Mouse (Mus musculus) neural tube, embryonic 13.5 days (tissue): ENCODE results near the gene Ralgps1. TPM values are rescaled to one million over a fixed set of nuclear protein-coding genes. Genes with fewer than 3 reads are reported as not detected.

ENCODE experiments used
- ATAC-seq: fragments of 200-750 bp; cut with Nextera tagmentation; 2 replicates; pipeline ENCODE4 v1.8.0; 2017; ENCODE audit warnings: low read depth, mild to moderate bottlenecking, moderate TSS enrichment, moderate library complexity
- H3K27ac ChIP-seq: fragments of 300-500 bp; sonication (generic); replicated peaks from 2 replicates; pipeline ENCODE4 v1.5.1; 2015; ENCODE audit warnings: moderate library complexity, mild to moderate bottlenecking, inconsistent platforms
- H3K27me3 ChIP-seq: fragments of 300-500 bp; sonication (generic); 2 replicates; pipeline ENCODE4 v1.6.1; 2015; ENCODE audit warnings: mild to moderate bottlenecking, inconsistent platforms
- H3K36me3 ChIP-seq: fragments of 300-500 bp; sonication (generic); 2 replicates; pipeline ENCODE4 v1.6.1; 2015; ENCODE audit warnings: mild to moderate bottlenecking, inconsistent platforms
- H3K4me1 ChIP-seq: fragments of 300-500 bp; sonication (generic); replicated peaks from 2 replicates; pipeline ENCODE4 v1.6.1; 2015; ENCODE audit warnings: inconsistent platforms
- H3K4me2 ChIP-seq: fragments of 300-500 bp; sonication (generic); 2 replicates; pipeline ENCODE4 v1.6.1; 2015; ENCODE audit warnings: inconsistent platforms, mild to moderate bottlenecking, moderate library complexity
- H3K4me3 ChIP-seq: fragments of 300-500 bp; sonication (generic); 2 replicates; pipeline ENCODE4 v1.5.1; 2015; ENCODE audit warnings: mild to moderate bottlenecking, inconsistent platforms
- H3K9ac ChIP-seq: fragments of 300-500 bp; sonication (generic); 2 replicates; pipeline ENCODE4 v1.6.1; 2015; ENCODE audit warnings: moderate library complexity, mild to moderate bottlenecking, inconsistent platforms
- H3K9me3 ChIP-seq: fragments of 300-500 bp; sonication (generic); 2 replicates; pipeline ENCODE4 v1.6.1; 2016; ENCODE audit warnings: inconsistent platforms
- WGBS: fragments of 180-500 bp; shearing (Covaris S2); methylation state at CpG from one replicate; pipeline ENCODE4 v1.1.7; 2015; 5-methylcytosine and 5-hydroxymethylcytosine counted together
- polyA plus RNA-seq: library from polyadenylated mRNA; unstranded; fragments of >200 nt; fragmentation: Nextera tagmentation; extraction: Ambion mirVana; gene quantifications from 2 replicates; pipeline ENCODE4 v1.2.1, GENCODE M21; 2015

Gene Ralgps1
- polyA plus RNA-seq, 1 experiment from 2014 or later: 33.2 TPM

DNA sequence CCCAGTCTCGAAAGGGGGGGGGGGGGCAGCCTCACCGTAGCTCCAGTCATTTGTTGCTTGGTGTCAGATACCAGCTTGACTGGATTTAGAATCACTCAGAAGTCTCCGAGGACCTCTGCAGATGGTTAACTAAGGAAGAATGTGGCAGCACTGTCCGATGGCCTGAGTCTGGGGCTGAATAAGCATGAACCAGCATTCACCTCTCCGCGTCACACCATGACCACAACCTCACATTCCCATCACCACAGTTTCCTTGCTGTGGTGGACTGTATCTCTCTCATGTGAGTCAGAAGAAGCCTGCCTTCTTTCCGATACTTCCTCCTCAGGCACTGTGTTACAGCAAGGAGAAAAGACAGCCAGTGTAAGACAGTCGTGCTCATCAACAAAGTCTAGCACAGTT lies 12.1 kb downstream of the Ralgps1 start:
- ATAC-seq: no peak
- 87% methylated on average over 8 of the region's 8 CpGs for WGBS
- no peak overlapping the region for H3K9ac ChIP-seq
- no peak overlapping the region for H3K27ac ChIP-seq
- no peak overlapping the region for H3K4me3 ChIP-seq
- H3K36me3 ChIP-seq: 0 out of 2 replicates have a peak, but pooled peaks cover 9% of the 10 kb centered on the region
- no peaks in the 10 kb centered on the region for H3K9me3 ChIP-seq
- peaks cover 28% of the 10 kb centered on the region for H3K4me1 ChIP-seq
- H3K4me2 ChIP-seq: no peak overlapping the region
- H3K27me3 ChIP-seq: no peaks in the 10 kb centered on the region

DNA sequence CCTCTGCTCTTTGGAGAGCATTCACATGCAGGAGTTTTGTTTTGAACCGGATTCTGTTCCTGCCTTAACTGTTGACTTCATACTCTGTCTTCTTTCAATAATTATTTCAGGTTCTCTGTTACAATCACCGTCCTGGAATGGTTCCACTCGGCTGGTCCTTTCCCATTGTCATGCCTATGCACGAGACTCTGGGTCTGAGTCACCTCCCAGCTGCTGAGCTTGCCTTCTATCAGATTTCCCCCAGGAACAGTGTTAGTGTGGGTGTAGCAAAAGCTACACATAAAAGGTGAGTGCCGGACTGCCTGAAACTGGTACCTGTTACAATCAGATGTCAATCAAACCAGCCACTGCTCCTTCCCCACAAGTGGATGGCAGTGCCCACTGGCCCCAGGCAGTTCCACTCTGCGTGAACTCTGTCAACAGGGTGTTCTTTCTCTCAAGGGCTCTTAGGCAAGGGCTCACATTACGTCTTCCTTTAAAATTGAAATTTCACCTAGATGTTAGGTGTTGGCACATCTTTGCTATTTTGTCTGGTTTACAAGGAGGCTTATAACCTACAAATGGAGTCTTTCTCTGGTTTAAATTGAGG lies 13.9 kb downstream of the Ralgps1 start:
- ATAC-seq: no peak
- Histone ChIP-seq H3K9me3 (no peaks in the 10 kb centered on the region), H3K4me1 (peaks cover 28% of the 10 kb centered on the region), H3K36me3 (0 out of 2 replicates have a peak, but pooled peaks cover 9% of the 10 kb centered on the region), H3K4me2 (no peak overlapping the region), H3K4me3 (no peak overlapping the region), H3K27ac (no peak overlapping the region), H3K9ac (no peak overlapping the region), H3K27me3 (no peaks in the 10 kb centered on the region)
- WGBS: 84% methylated on average over 7 of the region's 7 CpGs

DNA sequence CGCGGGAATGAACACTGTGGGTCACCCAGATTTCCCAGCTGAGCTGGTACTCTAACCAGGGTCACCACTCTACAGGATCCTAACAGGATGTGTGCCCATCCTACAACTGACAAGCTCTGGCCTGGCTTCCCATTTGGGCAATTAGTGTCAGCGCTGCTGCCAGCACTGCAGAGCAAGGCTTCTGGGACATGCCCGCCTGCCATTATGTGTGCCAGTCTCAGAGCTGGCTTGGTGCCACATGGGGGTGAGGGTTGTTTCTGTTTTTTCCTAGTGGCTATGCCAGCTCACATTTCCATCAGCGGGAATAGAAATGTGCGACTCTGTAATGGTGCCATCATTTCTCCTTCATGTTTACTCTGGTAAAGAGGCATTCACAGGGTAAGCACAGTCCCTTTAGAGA lies 15.7 kb downstream of the Ralgps1 start:
- Histone ChIP-seq H3K9me3 (no peaks in the 10 kb centered on the region), H3K27ac (peak overlapping the region; percentile 38), H3K36me3 (0 out of 2 replicates have a peak, but pooled peaks cover 9% of the 10 kb centered on the region), H3K4me1 (peaks cover 26% of the 10 kb centered on the region), H3K4me3 (no peak overlapping the region), H3K27me3 (no peaks in the 10 kb centered on the region), H3K9ac (no peak overlapping the region), H3K4me2 (no peak overlapping the region)
- ATAC-seq: peak; percentile 52
- 69% methylated on average over 6 of the region's 6 CpGs for WGBS

DNA sequence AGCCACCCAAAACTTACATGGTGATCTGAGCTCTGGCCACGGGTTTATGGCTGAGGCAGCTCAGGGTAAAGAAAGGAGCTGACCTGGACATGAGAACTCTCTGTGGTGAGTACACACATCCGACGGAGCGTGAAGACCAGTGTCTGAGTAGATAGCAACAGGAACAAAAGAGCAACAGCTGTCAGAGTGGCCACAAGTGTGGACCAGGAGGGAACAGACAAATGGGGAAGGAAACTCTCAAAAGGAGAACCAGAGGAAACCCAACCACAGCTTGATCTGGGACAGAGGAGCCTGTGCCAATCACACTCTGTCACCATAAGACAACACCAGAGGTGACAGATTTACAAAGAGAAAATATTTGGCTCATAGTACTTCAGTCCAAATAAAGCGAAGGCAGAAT lies 17.9 kb downstream of the Ralgps1 start:
- no peaks in the 10 kb centered on the region for H3K27me3 ChIP-seq
- H3K9me3 ChIP-seq: no peaks in the 10 kb centered on the region
- WGBS: 53% methylated on average over 5 of the region's 5 CpGs
- peaks cover 26% of the 10 kb centered on the region for H3K4me1 ChIP-seq
- no peak overlapping the region for H3K4me2 ChIP-seq
- H3K4me3 ChIP-seq: no peak overlapping the region
- H3K9ac ChIP-seq: no peak overlapping the region
- H3K27ac ChIP-seq: no peak overlapping the region
- H3K36me3 ChIP-seq: 0 out of 2 replicates have a peak, but pooled peaks cover 1% of the 10 kb centered on the region
- ATAC-seq: no peak

DNA sequence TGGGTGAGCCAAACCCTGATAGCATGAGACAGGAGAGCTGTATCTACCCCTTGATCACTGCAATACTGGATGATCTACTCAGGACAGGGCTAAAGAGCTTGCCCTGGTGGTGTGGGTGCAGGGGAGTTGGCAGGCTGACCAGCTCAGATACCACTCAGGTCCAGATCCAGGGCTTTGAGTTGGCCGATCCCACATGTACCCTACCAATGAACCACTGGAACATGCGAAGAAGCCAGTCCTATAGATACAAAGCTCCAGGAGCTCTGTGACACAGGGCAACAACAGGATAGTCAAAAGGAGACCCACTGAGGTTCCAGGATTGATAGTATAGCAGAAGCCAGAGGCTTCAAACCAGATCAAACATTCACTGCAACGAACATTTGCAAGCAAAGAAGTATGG lies 19.8 kb downstream of the Ralgps1 start:
- no peak overlapping the region for H3K27ac ChIP-seq
- no peak for ATAC-seq
- no peak overlapping the region for H3K4me3 ChIP-seq
- no peaks in the 10 kb centered on the region for H3K9me3 ChIP-seq
- H3K36me3 ChIP-seq: no peaks in the 10 kb centered on the region
- no peaks in the 10 kb centered on the region for H3K27me3 ChIP-seq
- peaks cover 30% of the 10 kb centered on the region for H3K4me1 ChIP-seq
- no peak overlapping the region for H3K4me2 ChIP-seq
- 91% methylated on average over 3 of the region's 3 CpGs for WGBS
- H3K9ac ChIP-seq: no peak overlapping the region

DNA sequence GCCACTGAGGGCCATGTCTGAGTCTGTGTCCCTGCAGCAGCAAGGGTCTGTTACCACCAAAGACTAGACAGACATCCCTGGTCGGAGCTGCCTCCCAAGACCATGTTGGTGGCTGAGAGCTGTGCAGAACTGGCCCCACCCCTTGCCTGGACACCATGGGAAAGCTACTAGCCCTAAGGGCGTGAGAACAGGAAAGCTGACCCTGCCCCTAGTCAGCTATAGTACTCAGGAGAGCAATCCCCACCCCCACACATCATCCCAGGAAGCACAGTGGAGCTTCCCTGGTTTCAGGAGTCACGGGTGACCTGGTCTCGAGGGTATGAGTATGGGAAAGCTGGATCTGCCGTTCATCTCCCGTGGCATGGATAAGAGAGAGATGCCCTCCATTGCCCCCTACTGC lies 20.4 kb downstream of the Ralgps1 start:
- ATAC-seq: no peak
- H3K36me3 ChIP-seq: no peaks in the 10 kb centered on the region
- no peak overlapping the region for H3K4me2 ChIP-seq
- peaks cover 32% of the 10 kb centered on the region for H3K4me1 ChIP-seq
- H3K27me3 ChIP-seq: no peaks in the 10 kb centered on the region
- WGBS: 75% methylated on average over 6 of the region's 6 CpGs
- no peak overlapping the region for H3K27ac ChIP-seq
- H3K9me3 ChIP-seq: no peaks in the 10 kb centered on the region
- H3K9ac ChIP-seq: no peak overlapping the region
- H3K4me3 ChIP-seq: no peak overlapping the region

DNA sequence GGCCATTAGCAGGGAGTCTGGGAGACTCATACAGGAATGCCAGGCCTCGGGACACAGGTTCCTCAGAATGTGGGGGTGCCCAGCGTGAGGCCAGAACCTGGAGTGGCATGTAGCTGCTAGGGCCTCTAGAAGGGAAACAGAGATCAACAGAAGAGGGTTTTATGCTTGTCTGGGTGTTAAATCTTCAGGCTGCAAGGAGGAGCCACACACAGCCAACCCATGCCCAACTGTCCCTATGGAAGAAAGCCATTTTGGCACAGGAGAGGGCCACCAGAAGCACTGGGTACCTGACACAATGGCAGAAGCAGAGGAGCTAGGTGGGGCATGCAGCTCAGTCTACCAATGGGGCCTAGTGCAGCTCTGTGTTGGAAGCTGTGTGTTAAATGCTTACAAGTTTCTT lies 21.7 kb downstream of the Ralgps1 start:
- no peak overlapping the region for H3K27ac ChIP-seq
- no peak overlapping the region for H3K4me3 ChIP-seq
- no peaks in the 10 kb centered on the region for H3K9me3 ChIP-seq
- H3K9ac ChIP-seq: no peak overlapping the region
- peaks cover 31% of the 10 kb centered on the region for H3K4me1 ChIP-seq
- no peaks in the 10 kb centered on the region for H3K36me3 ChIP-seq
- WGBS: 47% methylated on average over 2 of the region's 2 CpGs
- no peak overlapping the region for H3K4me2 ChIP-seq
- no peak for ATAC-seq
- no peaks in the 10 kb centered on the region for H3K27me3 ChIP-seq

DNA sequence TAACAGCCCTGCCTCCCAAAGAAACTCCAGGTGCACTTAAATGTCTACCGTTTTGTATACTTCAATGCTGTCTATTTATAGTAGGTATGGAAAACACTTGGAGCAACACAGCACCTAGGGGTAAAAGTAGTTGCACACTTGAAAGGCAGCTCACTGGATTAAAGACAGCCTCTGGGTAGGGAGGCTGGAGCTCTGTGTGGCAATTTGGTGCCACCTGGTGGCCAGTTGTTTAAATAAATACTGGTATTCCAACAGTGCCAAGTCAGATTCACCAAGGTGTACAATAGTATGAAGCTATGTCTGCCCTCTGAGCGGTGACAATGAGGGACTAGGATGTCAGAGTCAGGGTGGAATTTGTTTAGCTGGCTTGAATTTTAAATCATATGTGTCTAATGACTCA lies 22.2 kb downstream of the Ralgps1 start:
- H3K36me3 ChIP-seq: no peaks in the 10 kb centered on the region
- no peaks in the 10 kb centered on the region for H3K27me3 ChIP-seq
- no peak overlapping the region for H3K4me2 ChIP-seq
- H3K9ac ChIP-seq: no peak overlapping the region
- no peak overlapping the region for H3K4me3 ChIP-seq
- peaks cover 32% of the 10 kb centered on the region for H3K4me1 ChIP-seq
- H3K27ac ChIP-seq: no peak overlapping the region
- ATAC-seq: peak; percentile 81
- H3K9me3 ChIP-seq: no peaks in the 10 kb centered on the region
- 25% methylated on average over 2 of the region's 2 CpGs for WGBS

DNA sequence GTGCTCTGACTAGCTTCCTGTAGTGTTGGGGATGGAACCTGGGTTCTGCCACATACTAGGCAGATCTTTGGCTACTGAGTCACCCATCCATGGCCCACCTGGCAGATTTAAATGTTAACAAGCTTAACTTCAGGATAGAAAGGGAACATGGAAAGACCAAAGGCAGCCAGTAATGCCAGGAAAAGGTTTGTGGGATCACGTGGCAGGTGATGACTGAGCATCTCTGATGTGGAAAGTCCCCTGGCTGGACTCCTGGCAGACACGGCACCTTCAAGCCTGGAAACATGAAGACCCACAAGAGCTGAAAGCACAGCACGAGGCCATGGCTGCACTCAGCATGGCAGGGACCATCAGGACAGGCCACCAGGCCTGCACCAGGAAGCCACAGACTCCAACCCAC lies 23.0 kb downstream of the Ralgps1 start:
- H3K36me3 ChIP-seq: no peaks in the 10 kb centered on the region
- no peak overlapping the region for H3K4me2 ChIP-seq
- no peak overlapping the region for H3K9ac ChIP-seq
- H3K4me3 ChIP-seq: no peak overlapping the region
- peaks cover 36% of the 10 kb centered on the region for H3K4me1 ChIP-seq
- H3K9me3 ChIP-seq: no peaks in the 10 kb centered on the region
- no peak for ATAC-seq
- no peak overlapping the region for H3K27ac ChIP-seq
- 92% methylated on average over 3 of the region's 3 CpGs for WGBS
- no peaks in the 10 kb centered on the region for H3K27me3 ChIP-seq

DNA sequence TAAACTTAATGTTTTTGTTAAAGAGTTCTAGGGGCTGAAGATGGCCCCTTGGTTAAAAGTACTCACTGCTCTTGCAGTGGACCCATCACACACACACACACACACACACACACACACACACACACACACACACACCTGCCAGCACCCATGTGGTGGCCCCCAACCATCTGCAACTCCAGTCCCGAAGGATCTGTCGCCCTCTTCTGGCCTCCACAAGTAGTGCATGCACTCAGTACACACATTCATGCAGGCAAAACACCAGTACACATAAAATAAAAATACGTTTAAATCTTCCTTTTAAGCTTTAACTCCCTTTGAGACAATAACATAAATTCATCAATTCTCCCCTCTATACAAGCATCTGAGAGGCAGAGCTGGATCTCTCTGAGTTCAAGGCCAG lies 23.7 kb downstream of the Ralgps1 start:
- H3K4me1 ChIP-seq: peaks cover 36% of the 10 kb centered on the region
- no peaks in the 10 kb centered on the region for H3K27me3 ChIP-seq
- no peak overlapping the region for H3K9ac ChIP-seq
- 36% methylated on average over 3 of the region's 3 CpGs for WGBS
- no peaks in the 10 kb centered on the region for H3K36me3 ChIP-seq
- no peak overlapping the region for H3K27ac ChIP-seq
- no peak for ATAC-seq
- H3K9me3 ChIP-seq: no peaks in the 10 kb centered on the region
- no peak overlapping the region for H3K4me3 ChIP-seq
- no peak overlapping the region for H3K4me2 ChIP-seq

DNA sequence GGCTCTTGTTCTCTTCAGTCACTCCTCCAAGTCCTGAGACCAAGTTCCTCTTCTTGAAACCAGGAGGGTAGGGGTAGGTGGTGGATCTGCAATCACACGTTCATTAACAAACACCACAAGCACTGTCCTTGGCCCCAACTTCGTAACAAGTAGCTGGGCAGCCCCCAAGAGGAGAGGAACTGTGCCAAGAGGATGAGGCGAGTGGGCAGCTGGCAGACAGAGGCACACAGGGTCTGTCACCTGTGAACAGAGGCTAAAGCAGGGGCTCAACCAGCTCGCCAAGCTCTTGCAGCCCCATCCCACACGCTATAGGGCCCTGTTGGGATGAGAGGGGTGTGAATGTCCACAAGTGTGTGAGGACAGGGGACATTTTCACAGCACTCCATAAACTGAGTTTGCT lies 24.5 kb downstream of the Ralgps1 start:
- H3K4me1 ChIP-seq: peaks cover 36% of the 10 kb centered on the region
- no peak overlapping the region for H3K4me2 ChIP-seq
- H3K36me3 ChIP-seq: no peaks in the 10 kb centered on the region
- H3K27ac ChIP-seq: no peak overlapping the region
- no peaks in the 10 kb centered on the region for H3K27me3 ChIP-seq
- H3K4me3 ChIP-seq: no peak overlapping the region
- H3K9me3 ChIP-seq: no peaks in the 10 kb centered on the region
- 69% methylated on average over 5 of the region's 5 CpGs for whole genome bisulfite sequencing
- no peak overlapping the region for H3K9ac ChIP-seq
- no peak for ATAC-seq

DNA sequence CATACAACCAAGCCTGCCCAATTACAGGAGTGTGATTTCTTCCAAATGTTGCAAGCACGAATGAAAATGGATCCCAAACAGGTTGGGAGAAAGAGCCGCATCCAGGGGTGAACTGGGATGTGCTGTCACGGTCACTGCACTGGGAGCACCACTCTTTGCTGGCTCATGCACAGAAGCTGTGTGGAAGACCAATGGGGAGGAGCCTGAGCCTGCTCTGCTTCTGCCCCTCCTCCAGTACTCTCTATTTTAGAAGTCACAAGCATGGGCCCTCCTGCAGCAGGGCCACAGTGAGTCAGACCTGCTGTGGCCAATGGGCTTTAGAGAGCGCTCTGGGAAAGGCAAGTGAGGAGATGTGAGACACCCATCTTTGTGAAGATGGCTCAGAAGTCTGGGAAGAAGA lies 25.3 kb downstream of the Ralgps1 start:
- Histone ChIP-seq H3K27me3 (no peaks in the 10 kb centered on the region), H3K9me3 (no peaks in the 10 kb centered on the region), H3K36me3 (no peaks in the 10 kb centered on the region), H3K27ac (peak overlapping the region; percentile 33), H3K4me1 (peaks cover 31% of the 10 kb centered on the region), H3K4me2 (no peak overlapping the region), H3K9ac (no peak overlapping the region), H3K4me3 (no peak overlapping the region)
- no peak for ATAC-seq
- 78% methylated on average over 4 of the region's 4 CpGs for WGBS

DNA sequence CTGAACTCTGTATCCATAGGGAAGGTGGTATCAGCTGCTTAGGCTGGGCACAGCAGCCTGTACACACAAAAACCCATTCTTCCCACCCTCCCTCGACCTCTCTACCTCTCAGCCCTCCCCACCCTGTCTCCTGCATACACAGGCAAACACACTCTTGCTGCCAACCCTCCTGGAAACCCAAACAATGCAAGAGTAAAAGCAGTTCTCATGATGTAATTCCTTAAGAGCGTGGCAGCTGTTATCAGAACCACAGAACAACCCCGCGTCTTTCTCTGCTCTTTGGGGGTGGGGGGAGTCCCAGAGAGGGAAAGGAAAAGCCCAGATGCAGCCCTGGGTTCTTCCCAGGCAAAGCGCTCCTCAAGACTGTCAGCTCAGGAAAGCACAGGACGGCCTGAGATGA lies 25.8 kb downstream of the Ralgps1 start:
- ATAC-seq: no peak
- peaks cover 29% of the 10 kb centered on the region for H3K4me1 ChIP-seq
- H3K4me2 ChIP-seq: no peak overlapping the region
- 64% methylated on average over 6 of the region's 6 CpGs for WGBS
- peaks cover 2% of the 10 kb centered on the region; the same call in 1 of the 2 replicates for H3K36me3 ChIP-seq
- no peaks in the 10 kb centered on the region for H3K9me3 ChIP-seq
- H3K4me3 ChIP-seq: no peak overlapping the region
- H3K27ac ChIP-seq: peak overlapping the region; percentile 33
- H3K9ac ChIP-seq: 0 out of 2 replicates have a peak overlapping the region, but pooled peaks have one; percentile 17
- no peaks in the 10 kb centered on the region for H3K27me3 ChIP-seq
